Mouse (Mus musculus) C2C12 (cell line): ENCODE results near the gene Vmn1r9.

Experiments
- CEBPB ChIP-seq: IDR thresholded peaks from one replicate; pipeline ENCODE4 v1.6.1; 2011; ENCODE audit warnings: low read depth, mild to moderate bottlenecking, control low read depth, moderate library complexity
- CTCF ChIP-seq: IDR thresholded peaks from one replicate; pipeline ENCODE4 v1.5.1; 2011; ENCODE audit not compliant: control insufficient read depth, insufficient read depth, insufficient read length
- MAX ChIP-seq: IDR thresholded peaks from one replicate; pipeline ENCODE4 v1.6.1; 2011; ENCODE audit warnings: mild to moderate bottlenecking, control low read depth

DNA sequence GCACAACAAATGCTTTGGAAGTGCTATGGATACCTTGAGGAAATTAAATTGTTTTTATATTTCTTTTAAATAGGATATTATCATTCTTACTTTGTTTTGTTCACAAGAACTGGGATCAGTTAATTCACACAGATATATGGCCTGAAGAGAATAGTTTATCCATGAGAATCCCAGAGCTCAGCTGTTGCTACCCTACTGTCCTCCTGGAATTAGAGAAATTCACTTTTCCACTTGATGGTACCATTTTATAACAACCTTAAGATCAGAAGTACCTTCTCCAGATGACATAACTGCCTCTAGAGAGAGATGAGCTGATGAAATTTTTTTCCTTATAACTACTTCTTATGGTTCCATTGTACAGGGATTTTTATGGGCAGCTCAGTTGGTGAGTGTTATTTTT is 34.6 kb upstream of the Vmn1r9 start, which contains the start of gene Vmn1r8:
- no peak for TF ChIP-seq CTCF
- no peak for TF ChIP-seq MAX
- no peak for TF ChIP-seq CEBPB
